Mouse (Mus musculus): ENCODE results near the gene Pdzrn3.

Gene Pdzrn3

GRCm38 (mm10) chr6:101198284-101198942 lies 179.3 kb downstream of the Pdzrn3 start:
- DNase-seq (ENCODE audit: low spot score in 2 of 2): peak in 1 of 2 experiments; percentile 31

- peak in 1 of 2 experiments; percentile 85 for DNase-seq (ENCODE audit: low spot score in 2 of 2)
Observed at GRCm38 (mm10) chr6:101197642-101198041, 180.1 kb downstream of the Pdzrn3 start.

GRCm38 (mm10) chr6:101195891-101196290 lies 181.8 kb downstream of the Pdzrn3 start:
- DNase-seq (ENCODE audit: low spot score in 2 of 2): no peak

- no peak for DNase-seq (ENCODE audit: low spot score in 2 of 2)
Observed at GRCm38 (mm10) chr6:101194386-101194925, 183.2 kb downstream of the Pdzrn3 start.

- peak; percentile 54 to 76 for DNase-seq (ENCODE audit: low spot score in 2 of 2)
Observed at GRCm38 (mm10) chr6:101191576-101191975, 186.1 kb downstream of the Pdzrn3 start.

GRCm38 (mm10) chr6:101187322-101187721 lies 190.4 kb downstream of the Pdzrn3 start:
- DNase-seq (ENCODE audit: low spot score in 2 of 2): no peak

- DNase-seq (ENCODE audit: low spot score in 2 of 2): no peak
Observed at GRCm38 (mm10) chr6:101186887-101187286, 190.8 kb downstream of the Pdzrn3 start.

DNA sequence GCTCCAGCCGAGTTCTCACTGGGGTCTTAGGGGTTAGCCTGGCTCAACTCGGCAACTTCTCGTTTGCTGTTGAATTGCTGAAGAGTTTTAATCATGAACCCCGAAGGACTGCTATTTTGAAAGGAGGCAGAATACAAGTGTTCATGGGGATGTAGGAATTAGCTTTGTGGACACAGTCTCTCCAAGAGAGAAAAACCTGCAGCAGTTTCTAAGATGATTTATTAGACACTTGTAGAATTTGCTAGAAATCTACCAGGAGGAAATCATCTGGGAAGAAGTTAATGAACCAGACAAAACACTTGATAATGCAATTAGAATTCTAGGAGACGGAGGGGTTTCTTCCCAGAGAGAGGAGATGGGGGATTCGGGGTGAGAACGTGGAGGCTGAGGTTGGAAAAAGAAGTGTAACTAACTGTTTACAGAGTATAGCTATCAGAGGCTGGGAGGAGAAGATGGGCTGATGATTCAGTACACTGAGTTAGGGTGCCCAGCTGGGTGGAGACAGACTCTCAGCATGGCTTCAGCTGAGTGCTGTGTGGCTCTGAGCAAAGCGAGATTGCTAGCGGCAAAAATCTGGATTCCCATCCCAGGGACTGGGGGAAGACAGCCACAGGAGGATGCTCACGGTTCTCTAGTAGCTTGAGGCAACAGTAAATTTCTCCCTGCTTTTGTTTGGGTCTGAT lies 193.5 kb downstream of the Pdzrn3 start:
- peak in 1 of 2 experiments; percentile 20 for DNase-seq (ENCODE audit: low spot score in 2 of 2)

DNA sequence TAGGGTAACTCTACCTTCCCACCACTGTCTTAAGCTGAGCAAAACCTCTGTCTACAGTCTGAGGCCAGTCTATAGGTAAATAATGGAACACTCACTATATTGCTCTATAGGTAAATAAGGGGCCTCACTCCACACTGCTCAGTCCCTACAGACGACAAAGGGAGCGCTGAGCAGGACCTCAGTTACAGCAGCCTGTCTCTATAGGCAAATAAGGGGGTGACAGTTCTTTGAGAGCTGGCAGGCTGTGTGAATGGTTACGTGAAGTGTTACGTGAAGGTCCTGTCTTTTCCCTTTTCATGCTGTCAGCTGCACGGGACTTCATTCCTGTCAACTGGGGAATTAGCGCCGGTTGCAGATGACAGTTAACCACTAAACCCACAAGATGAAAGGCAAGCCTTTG lies 207.0 kb downstream of the Pdzrn3 start:
- no peak for DNase-seq (ENCODE audit: low spot score in 2 of 2)

DNA sequence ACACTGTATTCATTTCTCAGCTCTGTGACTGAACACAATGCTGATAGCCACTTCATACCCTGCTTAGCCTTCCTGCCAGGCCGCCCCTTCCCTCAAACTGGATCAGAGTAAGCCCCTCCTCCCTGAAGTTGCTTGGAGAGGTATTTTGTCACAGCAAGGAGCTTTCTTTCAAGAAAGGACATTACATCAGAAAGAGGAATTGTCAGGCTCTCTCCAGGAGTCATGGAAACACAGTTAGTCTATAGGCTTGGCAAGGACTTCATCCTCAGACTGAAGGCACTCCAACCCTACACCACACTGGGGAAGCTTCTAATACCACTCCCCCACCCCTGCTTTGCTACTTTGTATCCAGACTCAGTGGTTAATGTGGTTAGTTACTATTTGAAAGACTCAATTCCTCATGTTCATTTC lies 224.2 kb downstream of the Pdzrn3 start:
- no peak for DNase-seq (ENCODE audit: low spot score in 2 of 2)

DNA sequence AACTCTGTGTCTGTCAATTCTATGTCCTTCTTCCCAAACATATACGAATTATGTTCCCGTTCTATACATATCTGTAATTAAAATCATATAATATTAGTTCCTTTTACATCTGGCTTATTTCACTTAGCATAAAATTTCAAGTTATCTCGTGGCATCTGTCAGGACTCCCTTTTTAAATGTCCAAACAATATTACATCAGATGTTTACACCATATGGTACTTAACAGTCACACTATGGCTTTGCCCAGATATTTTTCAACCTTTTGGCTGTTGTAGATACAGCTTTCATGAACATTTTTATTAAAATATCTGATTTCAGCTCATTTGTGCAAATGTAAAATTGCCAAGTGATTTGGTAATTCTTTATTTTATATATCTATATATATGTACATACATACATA lies 242.3 kb downstream of the Pdzrn3 start:
- no peak for DNase-seq (ENCODE audit: low spot score in 2 of 2)

DNA sequence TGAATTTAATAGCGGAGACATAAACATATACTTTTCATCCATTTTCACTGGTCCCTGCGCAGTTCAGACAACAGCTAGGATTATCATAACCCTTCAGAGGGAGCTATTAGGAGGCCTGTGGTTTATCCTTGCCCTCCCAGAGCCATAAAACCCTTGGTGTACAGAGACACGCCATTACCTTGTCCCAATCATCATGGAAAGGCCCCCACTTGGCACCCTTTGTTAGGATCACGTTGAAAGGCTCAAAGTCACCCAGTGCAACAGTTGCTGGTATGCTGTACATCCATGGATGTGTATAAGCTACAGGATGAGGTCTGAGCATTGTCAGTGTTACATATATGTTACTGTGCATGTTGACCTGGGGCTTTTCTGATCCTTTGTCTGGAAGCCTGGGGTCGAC lies 252.3 kb downstream of the Pdzrn3 start:
- DNase-seq (ENCODE audit: low spot score in 2 of 2): no peak

- no peak for DNase-seq (ENCODE audit: low spot score in 2 of 2)
Observed at GRCm38 (mm10) chr6:101108951-101109350, 268.7 kb downstream of the Pdzrn3 start.

DNA sequence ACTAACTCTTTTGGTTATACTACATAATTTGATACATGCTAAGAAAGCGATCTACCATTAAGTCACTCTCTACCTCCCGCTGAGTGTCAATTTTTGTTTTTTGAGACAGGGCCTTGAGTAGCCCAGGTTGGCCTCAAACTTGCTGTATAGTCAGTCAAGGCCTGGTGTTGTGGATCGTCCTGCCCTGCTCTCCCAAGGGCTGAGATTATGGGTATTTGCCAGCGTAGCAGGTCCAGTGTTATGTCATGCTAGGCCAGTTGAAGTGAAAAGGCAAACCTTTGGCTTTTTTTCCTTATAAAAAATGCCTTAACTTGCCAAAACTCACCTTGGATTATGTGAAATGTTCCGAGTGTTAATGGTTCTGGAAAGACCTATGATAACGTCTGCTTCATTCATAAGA lies 274.2 kb downstream of the Pdzrn3 start:
- no peak for DNase-seq (ENCODE audit: low spot score in 2 of 2)

GRCm38 (mm10) chr6:101101709-101102654 lies 275.7 kb downstream of the Pdzrn3 start:
- DNase-seq (ENCODE audit: low spot score in 2 of 2): no peak
